Mouse (Mus musculus) adrenal gland, adult 8-10 months (tissue): Measurements from ENCODE around the gene Mogs. TPM values are rescaled to one million over a fixed set of nuclear protein-coding genes. Genes with fewer than 3 reads are reported as not detected.
A peak's percentile ranks its signal among the peaks of the same experiment; 100 is the strongest.

Experiments
- DNase-seq: peaks from one replicate; pipeline ENCODE4 v3.0.0; 2022
- total RNA-seq, 4 experiments: library from RNA; stranded (reverse); gene quantifications; 2 replicates each; pipeline ENCODE4 v1.2.4; 2022

Gene Mogs
- total RNA-seq = 10 to 100 TPM; 45.9 to 91.9 (median 62.8) TPM

DNA sequence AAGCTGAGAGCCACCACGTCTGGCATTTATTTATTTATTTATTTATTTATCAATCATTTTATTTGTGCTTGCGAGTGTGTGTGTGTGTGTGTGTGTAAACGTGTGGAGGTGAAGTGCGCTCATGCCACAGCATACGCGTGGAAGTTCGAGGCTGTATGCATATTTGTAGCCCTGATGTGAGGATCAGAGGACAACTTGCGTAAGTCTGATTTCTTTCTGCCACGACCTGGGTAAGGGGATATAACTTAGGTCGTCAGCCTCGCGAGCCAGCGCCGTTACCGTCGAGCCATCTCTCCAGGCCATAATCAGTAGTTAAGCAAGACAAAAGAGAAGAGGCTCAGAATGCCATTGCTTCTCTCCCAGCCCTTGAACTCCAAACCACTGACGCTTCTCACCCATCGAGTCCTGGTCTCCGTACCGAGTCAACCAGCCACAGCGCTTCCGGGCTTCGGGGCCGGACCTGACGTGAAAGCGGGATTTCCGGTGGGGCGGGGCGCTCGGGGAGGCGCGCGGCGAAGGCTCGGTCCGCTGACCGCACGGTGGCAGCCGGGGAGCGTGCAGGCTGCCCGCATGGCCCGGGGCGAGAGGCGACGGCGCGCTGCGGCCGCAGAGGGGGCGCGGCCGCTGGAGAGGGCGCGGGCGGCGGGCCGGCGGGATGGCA, at the start of gene Mogs:
Mogs (plus strand) TSS at position 486 of the 661 bp plus-strand sequence.
- DNase-seq = peak; percentile 91

DNA sequence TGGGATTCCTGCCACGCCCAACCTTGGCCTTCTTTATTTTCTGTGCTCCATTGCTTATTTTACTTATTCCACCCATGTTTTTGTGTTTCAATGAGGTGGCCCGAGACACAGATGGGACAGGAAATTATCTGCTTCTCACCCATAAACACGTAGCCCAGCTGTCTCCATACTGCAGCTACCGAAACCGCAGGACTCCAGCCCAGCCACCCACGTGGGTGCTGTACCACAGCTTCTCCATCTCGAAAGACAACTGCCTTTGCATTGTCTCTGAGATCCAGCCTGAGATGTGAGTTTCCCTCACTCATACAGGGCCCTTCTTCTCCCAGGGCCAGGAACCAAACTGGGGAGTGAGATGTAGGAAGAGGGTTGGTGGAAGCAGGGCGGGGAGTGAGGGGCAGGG, 49.3 kb upstream of the Mogs start:
- no peak for DNase-seq

GRCm38 (mm10) chr6:83066441-83066840, 48.9 kb upstream of the Mogs start:
- no peak for DNase-seq

- no peak for DNase-seq
Measured at GRCm38 (mm10) chr6:83068221-83068620, 47.1 kb upstream of the Mogs start.

GRCm38 (mm10) chr6:83068706-83069487, 46.4 kb upstream of the Mogs start:
- no peak for DNase-seq

GRCm38 (mm10) chr6:83069488-83070246, 45.6 kb upstream of the Mogs start:
- no peak for DNase-seq

DNA sequence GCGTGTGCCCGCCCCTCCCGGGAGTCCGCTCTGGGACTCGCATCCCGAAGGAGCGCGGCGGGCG, 45.2 kb upstream of the Mogs start, which contains the start of gene Tlx2:
Tlx2 (minus strand) TSS at position 47 of the 64 bp plus-strand sequence.
- DNase-seq = no peak

DNA sequence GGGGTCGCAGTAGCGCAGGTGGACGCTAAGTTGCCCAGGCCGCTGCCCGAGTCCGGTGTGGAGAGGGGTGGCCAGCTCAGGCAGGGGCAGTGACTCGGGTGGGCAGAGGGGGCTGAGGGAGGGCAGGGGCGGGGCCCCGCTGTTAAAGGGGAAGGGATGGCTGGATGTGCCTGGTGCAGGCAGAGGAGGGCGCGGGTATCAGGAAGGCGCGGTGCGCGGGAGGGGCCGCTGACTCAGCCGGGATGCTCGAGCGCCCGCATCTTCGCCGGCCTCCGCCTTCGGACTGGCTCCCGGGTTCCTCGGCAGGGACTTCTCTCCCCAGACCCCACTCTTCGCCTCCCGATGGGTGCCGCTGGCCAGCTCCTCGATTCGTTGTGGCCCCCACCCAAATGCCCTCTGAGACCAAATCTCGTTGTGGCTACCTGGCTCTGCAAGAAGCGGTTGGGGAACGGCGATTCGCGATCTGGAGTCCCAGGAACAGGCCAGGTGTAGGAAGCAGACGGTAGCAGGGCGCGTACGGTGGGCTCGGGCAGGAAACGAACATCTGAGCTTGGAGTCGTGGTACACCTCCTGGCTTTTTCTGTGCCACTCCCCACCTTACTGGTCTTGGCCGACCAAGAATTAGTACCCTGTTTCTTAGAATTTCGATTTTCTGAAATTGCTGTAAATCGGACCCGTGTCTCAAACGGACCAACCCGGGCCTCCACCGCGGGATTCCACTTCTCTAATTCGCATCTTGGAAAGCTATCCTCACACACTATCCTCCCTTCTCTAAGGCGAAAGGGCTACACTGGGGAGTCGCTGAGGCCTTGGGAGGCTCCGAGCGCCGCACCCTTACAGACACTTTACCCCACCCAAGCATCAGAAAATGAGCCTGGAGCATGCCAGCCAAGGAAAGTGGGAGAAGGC, 44.7 kb upstream of the Mogs start:
- no peak for DNase-seq

GRCm38 (mm10) chr6:83071220-83071619, 44.1 kb upstream of the Mogs start:
- DNase-seq = no peak

DNA sequence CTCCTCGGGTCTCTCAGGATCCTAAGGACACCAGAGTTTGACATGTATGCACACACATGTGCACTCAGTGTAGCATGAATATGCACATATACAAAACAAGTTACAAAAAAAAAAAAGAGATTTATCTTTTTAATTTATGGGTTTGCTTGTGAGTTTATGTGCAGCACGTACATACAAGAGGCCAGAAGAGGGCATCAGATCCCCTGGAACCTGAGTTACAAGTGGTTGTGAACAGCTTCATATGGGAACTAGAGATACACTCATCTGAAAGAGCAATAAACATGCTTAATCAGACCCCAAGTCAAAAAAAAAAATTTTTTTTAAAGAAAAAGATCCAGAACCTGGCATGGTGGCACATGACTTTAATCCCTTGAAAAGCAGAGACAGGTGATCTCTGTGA, 40.3 kb upstream of the Mogs start:
- no peak for DNase-seq

- peak; percentile 50 for DNase-seq
Measured at GRCm38 (mm10) chr6:83077630-83078323, 37.5 kb upstream of the Mogs start, which contains the start of gene Pcgf1. Gene Pcgf1 (plus strand): TSS chr6:83077869.

GRCm38 (mm10) chr6:83078324-83078858, 36.9 kb upstream of the Mogs start:
- peak; percentile 98 for DNase-seq

DNA sequence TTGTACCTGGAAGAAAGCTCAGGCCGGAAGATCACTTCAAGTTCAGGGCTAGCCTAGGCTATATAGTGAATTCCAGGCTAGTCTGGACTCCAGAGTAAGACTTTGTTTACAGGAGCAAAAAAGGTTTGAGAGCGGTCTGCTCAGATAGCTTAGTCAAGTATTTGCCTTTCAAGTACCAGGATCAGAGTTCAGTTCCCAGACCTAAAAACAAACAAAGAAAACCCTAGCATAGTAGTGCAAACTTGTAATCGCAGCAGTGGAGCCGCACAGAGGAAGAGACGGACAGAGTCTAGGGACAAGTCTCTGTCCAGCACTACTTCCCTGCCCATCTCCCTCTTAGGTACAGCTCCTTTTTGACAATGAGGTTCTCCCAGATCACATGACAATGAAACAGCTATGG, 35.1 kb upstream of the Mogs start:
- no peak for DNase-seq

DNA sequence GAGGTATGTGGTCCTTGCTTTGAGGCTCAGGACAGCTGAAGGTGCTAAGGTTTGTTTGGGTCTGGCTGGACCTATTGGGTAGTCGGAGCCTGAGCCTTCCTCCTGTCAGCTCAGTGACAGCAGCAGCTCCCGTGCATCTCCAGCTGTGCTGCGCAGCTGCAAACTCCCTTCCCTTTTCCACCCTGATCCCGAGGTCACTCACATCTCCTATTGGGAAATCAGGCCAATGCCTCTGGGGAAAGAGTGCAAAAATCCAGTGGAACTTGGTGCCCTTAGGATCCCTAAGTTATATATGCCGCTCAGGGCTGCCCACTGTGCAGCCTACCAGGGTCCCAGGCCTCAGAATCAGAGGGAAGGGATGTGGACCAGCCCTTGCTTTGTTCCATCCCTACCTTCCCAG, 31.8 kb upstream of the Mogs start:
- DNase-seq = no peak

GRCm38 (mm10) chr6:83084477-83084876, 30.8 kb upstream of the Mogs start:
- DNase-seq = no peak

- DNase-seq = no peak
Measured at GRCm38 (mm10) chr6:83086121-83087035, 28.9 kb upstream of the Mogs start, which contains the start of gene Lbx2. Gene Lbx2 (plus strand): TSS chr6:83086367.

- DNase-seq = no peak
Measured at GRCm38 (mm10) chr6:83087205-83087925, 27.9 kb upstream of the Mogs start.

GRCm38 (mm10) chr6:83087926-83088260, 27.4 kb upstream of the Mogs start:
- DNase-seq = no peak

- no peak for DNase-seq
Measured at GRCm38 (mm10) chr6:83092416-83093127, 22.7 kb upstream of the Mogs start.
